Mouse (Mus musculus) intestine, postnatal 0 days (tissue): ENCODE measurements at regions not wholly inside any gene's neighbourhood (a gene's known extent, or its start where the extent isn't known, plus 50 kb on each side); places are given as distances from the start of the nearest gene placed in this dataset.

Source experiments
- ATAC-seq: fragments of 200-750 bp; cut with Nextera tagmentation; 2 replicates; pipeline ENCODE4 v1.8.0; 2017; ENCODE audit warnings: mild to moderate bottlenecking, moderate TSS enrichment, moderate library complexity
- H3K27ac ChIP-seq: fragments of 300-500 bp; sonication (generic); 2 replicates; pipeline ENCODE4 v1.5.1; 2014; ENCODE audit warnings: mild to moderate bottlenecking, low read depth, low read length, moderate library complexity
- H3K27me3 ChIP-seq: fragments of 300-500 bp; sonication (generic); replicated peaks from 2 replicates; pipeline ENCODE4 v1.6.1; 2014; ENCODE audit warnings: low read length, mixed read lengths; ENCODE audit not compliant: control insufficient read depth, insufficient read depth
- H3K36me3 ChIP-seq: fragments of 300-500 bp; sonication (generic); 2 replicates; pipeline ENCODE4 v1.6.1; 2014; ENCODE audit warnings: mild to moderate bottlenecking, moderate library complexity; ENCODE audit not compliant: control insufficient read depth, insufficient read depth
- H3K4me1 ChIP-seq: fragments of 300-500 bp; sonication (generic); replicated peaks from 2 replicates; pipeline ENCODE4 v1.6.1; 2014; ENCODE audit warnings: antibody characterized with exemption, low read length, mixed read lengths; ENCODE audit not compliant: control insufficient read depth, insufficient read depth
- H3K4me2 ChIP-seq: fragments of 300-500 bp; sonication (generic); replicated peaks from 2 replicates; pipeline ENCODE4 v1.6.1; 2014; ENCODE audit warnings: low read depth, mild to moderate bottlenecking, moderate library complexity
- H3K4me3 ChIP-seq: fragments of 300-500 bp; sonication (generic); 2 replicates; pipeline ENCODE4 v1.5.1; 2014; ENCODE audit warnings: low read depth, low read length
- H3K9ac ChIP-seq: fragments of 300-500 bp; sonication (generic); 2 replicates; pipeline ENCODE4 v1.6.1; 2014; ENCODE audit warnings: mild to moderate bottlenecking, low read depth, low read length
- H3K9me3 ChIP-seq: fragments of 300-500 bp; sonication (generic); 2 replicates; pipeline ENCODE4 v1.6.1; 2016; ENCODE audit warnings: mixed run types; ENCODE audit not compliant: control insufficient read depth
- CTCF ChIP-seq: sonication (generic); IDR thresholded peaks from 2 replicates; pipeline ENCODE4 v1.5.1; 2016; ENCODE audit warnings: low read depth, mild to moderate bottlenecking, control low read depth, antibody characterized with exemption, moderate library complexity
- WGBS: fragments of 180-500 bp; shearing (Covaris S2); extraction: QIAGEN DNeasy Blood & Tissue Kit; methylation state at CpG from one replicate; pipeline ENCODE4 v1.1.7; 2014; 5-methylcytosine and 5-hydroxymethylcytosine counted together

GRCm38 (mm10) chr1:45985892-45986291, 59.6 kb upstream of the Slc40a1 start:
- ATAC-seq: no peak

GRCm38 (mm10) chr1:45986676-45987075, 60.4 kb upstream of the Slc40a1 start:
- Histone ChIP-seq H3K4me3 (no peak overlapping the region), H3K9ac (no peak overlapping the region), H3K27me3 (no peaks in the 10 kb centered on the region), H3K36me3 (no peaks in the 10 kb centered on the region), H3K27ac (no peak overlapping the region), H3K4me1 (no peaks in the 10 kb centered on the region), H3K4me2 (no peak overlapping the region), H3K9me3 (no peaks in the 10 kb centered on the region)
- no peak for TF ChIP-seq CTCF
- ATAC-seq: no peak
- 31% methylated on average over 2 of the region's 2 CpGs for WGBS

More at GRCm38 (mm10) chr1:45985892-45986291, 59.6 kb upstream of the Slc40a1 start:
- H3K9ac ChIP-seq: no peak overlapping the region
- no peak for TF ChIP-seq CTCF
- H3K27me3 ChIP-seq: no peaks in the 10 kb centered on the region
- H3K27ac ChIP-seq: no peak overlapping the region
- no peak overlapping the region for H3K4me3 ChIP-seq
- 96% methylated on average over 2 of the region's 2 CpGs for WGBS
- H3K4me2 ChIP-seq: no peak overlapping the region
- no peaks in the 10 kb centered on the region for H3K36me3 ChIP-seq
- no peaks in the 10 kb centered on the region for H3K4me1 ChIP-seq
- H3K9me3 ChIP-seq: no peaks in the 10 kb centered on the region

- no peak overlapping the region for H3K27ac ChIP-seq
- H3K4me3 ChIP-seq: no peak overlapping the region
- no peaks in the 10 kb centered on the region for H3K4me1 ChIP-seq
- TF ChIP-seq CTCF: no peak
- H3K36me3 ChIP-seq: no peaks in the 10 kb centered on the region
- no peaks in the 10 kb centered on the region for H3K9me3 ChIP-seq
- ATAC-seq: no peak
- H3K4me2 ChIP-seq: no peak overlapping the region
- H3K9ac ChIP-seq: no peak overlapping the region
- no peaks in the 10 kb centered on the region for H3K27me3 ChIP-seq
- 88% methylated on average over 1 of the region's 1 CpGs for WGBS
Measured at GRCm38 (mm10) chr1:46002255-46002654, 63.9 kb upstream of the Dnah7b start.

GRCm38 (mm10) chr1:46003472-46003871, 62.6 kb upstream of the Dnah7b start:
- Histone ChIP-seq H3K27ac (no peak overlapping the region), H3K27me3 (no peaks in the 10 kb centered on the region), H3K4me2 (no peak overlapping the region), H3K36me3 (no peaks in the 10 kb centered on the region), H3K4me1 (no peaks in the 10 kb centered on the region), H3K9me3 (no peaks in the 10 kb centered on the region), H3K9ac (no peak overlapping the region), H3K4me3 (no peak overlapping the region)
- peak; percentile 26; the same call in 1 of the 2 replicates for ATAC-seq
- TF ChIP-seq CTCF: no peak
- 33% methylated on average over 2 of the region's 2 CpGs for WGBS

- no peaks in the 10 kb centered on the region for H3K4me1 ChIP-seq
- H3K27ac ChIP-seq: no peak overlapping the region
- no peaks in the 10 kb centered on the region for H3K27me3 ChIP-seq
- TF ChIP-seq CTCF: no peak
- peak; percentile 67 for ATAC-seq
- H3K4me3 ChIP-seq: no peak overlapping the region
- H3K36me3 ChIP-seq: no peaks in the 10 kb centered on the region
- no peak overlapping the region for H3K4me2 ChIP-seq
- no peak overlapping the region for H3K9ac ChIP-seq
- no peaks in the 10 kb centered on the region for H3K9me3 ChIP-seq
Measured at GRCm38 (mm10) chr1:46006790-46007189, 59.3 kb upstream of the Dnah7b start.
